Mouse (Mus musculus) embryonic fibroblast, embryonic 13.5 days (primary cell): ENCODE results near the gene Mip.

Source experiments
- CTCF ChIP-seq: IDR thresholded peaks from 2 replicates; pipeline ENCODE4 v1.5.1; 2011; ENCODE audit warnings: mild to moderate bottlenecking, control low read depth, low read length, moderate library complexity, borderline replicate concordance; ENCODE audit not compliant: insufficient read depth
- POLR2A ChIP-seq: IDR thresholded peaks from 2 replicates; pipeline ENCODE4 v1.6.1; 2011; ENCODE audit warnings: low read depth, mild to moderate bottlenecking, control low read depth, low read length, moderate library complexity

GRCm38 (mm10) chr10:128228009-128228408, 2.4 kb downstream of the Mip start:
- TF ChIP-seq CTCF (no peak), POLR2A (no peak)
